Mouse (Mus musculus): ENCODE results near the gene Gstm1. TPM values are rescaled to one million over a fixed set of nuclear protein-coding genes. Genes with fewer than 3 reads are reported as not detected.

The Gstm1 gene
- 100 to 1,000 TPM in 1 of 2 experiments, 10 to 100 TPM in 1; 97.1 to 125 TPM for total RNA-seq (2023)

DNA sequence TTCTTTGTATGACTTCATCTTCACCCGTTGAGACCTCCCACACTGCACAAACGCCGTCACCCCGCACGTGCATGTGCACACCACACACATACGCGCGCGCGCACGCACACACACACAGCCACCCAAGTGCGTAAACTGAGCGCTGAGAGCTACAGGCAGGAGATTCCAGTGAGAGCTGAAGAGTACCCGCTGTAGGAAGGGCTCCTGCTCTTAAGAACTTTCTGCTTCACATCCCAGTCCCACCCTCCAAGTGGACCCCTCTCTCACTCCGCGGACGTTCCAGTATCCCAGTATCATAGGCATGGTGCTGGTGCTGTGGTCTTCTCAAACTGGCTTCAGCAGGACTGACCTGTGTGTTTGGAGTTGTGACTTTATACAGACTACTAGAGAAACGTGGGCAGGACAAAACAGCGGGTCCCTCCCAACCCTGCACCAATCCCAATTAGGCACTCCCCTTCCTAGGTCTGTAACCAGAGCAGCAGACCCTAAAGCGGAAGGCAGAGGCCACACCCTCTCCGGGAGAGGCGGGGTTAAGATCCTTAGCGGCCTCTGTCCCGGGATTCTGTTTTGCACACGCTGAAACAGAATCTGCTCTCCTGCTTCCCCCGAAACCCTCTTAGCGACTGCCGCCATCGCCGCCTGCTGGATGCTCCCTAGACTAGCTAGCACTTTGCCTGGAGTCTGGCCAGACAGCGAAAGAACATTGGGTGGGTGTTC, at the start of gene Gstm1:
Gene Gstm1, minus strand, starts transcription at position 501 of the 717 bp plus-strand sequence.

DNA sequence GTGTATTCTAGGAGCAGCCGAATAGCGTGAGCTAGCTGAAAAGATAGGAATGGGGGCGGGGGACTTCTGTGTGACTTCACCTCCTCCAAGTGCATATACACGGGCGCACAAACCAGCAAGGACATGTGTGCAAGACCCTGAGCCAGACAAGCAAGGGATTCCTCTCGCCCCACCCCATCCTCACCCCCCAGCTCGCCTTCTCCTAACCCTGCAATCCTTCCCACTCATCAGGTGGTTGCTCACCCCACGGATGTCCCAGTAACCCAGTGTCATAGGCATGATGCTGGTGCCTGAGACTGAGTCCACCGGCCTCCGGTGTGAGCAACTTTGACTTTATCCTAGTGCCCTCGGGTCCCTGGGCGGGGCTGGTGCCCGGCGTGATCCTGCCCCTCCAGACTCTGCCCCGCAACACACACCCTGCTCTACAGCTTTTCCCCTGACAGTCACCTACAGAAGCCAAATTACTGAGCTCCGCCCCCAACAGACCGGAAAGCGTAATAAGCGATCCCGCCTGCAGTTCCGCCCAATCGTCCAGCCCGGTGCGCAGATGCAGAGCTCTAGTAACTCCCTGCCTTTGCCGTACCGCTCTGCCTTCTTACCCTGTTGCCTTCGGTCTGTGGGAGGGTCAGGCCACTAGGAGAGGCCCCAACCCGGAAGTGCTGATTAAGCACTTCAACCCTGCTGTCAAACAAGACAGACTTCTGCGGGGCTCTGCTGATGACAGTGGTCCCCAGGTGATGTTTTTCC, 26.8 kb upstream of the Gstm1 start, which contains the start of gene Gstm4:
Gene Gstm4, minus strand, starts transcription at position 501 of the 747 bp plus-strand sequence.

DNA sequence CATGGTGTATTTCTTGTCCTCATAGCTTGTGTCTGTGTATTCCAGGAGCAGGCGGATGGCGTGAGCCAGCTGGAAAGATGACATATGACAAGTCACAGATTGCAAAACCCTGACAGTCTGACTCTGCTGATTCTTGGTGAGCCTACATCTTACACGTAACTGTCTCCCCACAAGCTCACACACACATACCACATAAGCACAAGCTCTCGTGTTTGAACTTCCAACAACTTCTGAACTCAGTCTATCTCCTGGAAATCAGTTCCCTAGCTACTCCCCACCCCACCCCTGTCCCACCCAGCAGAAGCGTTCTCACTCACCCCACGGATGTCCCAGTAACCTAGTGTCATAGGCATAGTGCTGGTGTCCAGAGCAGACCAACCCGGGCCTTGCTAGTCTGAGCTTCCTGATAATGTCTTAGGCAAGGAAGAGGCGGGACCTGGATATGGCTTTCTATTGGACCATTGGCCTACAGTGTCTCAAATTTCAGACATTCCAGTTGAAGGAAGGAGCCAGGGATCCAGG, 31.7 kb downstream of the Gstm1 start, which contains the start of gene Gstm2:
Gene Gstm2, minus strand, starts transcription at position 413 of the 522 bp plus-strand sequence.

DNA sequence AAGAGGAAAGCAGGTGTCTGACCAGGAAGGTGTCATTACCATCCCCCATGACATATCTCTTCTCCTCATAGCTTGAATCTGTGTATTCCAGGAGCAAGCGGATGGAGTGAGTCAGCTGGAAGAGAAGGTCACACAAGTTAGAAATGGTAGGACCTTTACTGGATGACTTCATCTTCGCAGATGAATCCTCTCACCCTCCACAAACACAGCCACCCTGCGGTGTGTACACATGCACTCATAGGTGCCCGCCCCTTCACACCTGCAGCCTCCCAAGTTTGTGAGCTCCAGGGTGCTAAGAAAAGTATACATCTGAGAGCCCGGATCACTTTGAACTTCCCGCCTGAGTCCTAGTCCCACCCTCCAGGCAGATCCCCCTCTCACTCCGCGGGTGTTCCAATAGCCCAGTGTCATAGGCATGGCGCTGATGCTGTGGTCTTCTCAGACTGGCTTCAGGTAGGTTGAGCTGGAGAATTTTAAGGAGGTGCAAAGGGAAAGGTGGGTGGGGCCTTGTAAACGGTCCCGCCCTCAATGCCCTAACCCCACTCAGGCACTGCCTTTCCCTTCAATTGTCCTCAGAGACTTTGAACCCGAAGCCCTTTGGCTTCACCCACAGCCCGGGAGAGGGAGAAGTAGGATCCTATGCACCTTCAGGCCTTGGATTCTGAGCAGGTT, 48.9 kb downstream of the Gstm1 start, which contains the start of gene Gstm3:
Gene Gstm3, minus strand, starts transcription at position 560 of the 672 bp plus-strand sequence.

Other genes with a start within 250 kb of the Gstm1 start
- gene Eps8l3, start 140.7 kb downstream of the Gstm1 start, total RNA-seq (2023) = not detected
- 1 to 10 TPM; 1.1 to 1.3 TPM for gene Gstm5, start 122.2 kb downstream of the Gstm1 start, total RNA-seq (2023)
- 1 to 10 TPM; 1.4 to 2.5 TPM for gene Gstm7, start 86.2 kb downstream of the Gstm1 start, total RNA-seq (2023)
- gene Gstm6, start 74.2 kb downstream of the Gstm1 start, total RNA-seq (2023) = not detected
- gene Gstm3, start 48.7 kb downstream of the Gstm1 start, total RNA-seq (2023) = not detected
- under 1 TPM in 1 of 2 experiments, not detected in 1; 0.79 TPM for gene Gstm2, start 31.5 kb downstream of the Gstm1 start, total RNA-seq (2023)
- gene Gstm4, start 26.9 kb upstream of the Gstm1 start, total RNA-seq (2023) = 1 to 10 TPM; 3.9 to 5.4 TPM
- gene Ampd2, start 68.7 kb upstream of the Gstm1 start, total RNA-seq (2023) = 10 to 100 TPM; 31.3 to 34.8 TPM
- gene Gnat2, start 74.8 kb upstream of the Gstm1 start, total RNA-seq (2023) = not detected
- 10 to 100 TPM; 62.0 to 70.1 TPM for gene Gnai3, start 128.2 kb upstream of the Gstm1 start, total RNA-seq (2023)
- not detected for gene Gpr61, start 136.9 kb upstream of the Gstm1 start, total RNA-seq (2023)
- gene Amigo1, start 168.4 kb upstream of the Gstm1 start, total RNA-seq (2023) = 1 to 10 TPM; 2.7 to 4.0 TPM
- 10 to 100 TPM; 19.2 to 22.1 TPM for gene Cyb561d1, start 183.2 kb upstream of the Gstm1 start, total RNA-seq (2023)
- gene Atxn7l2, start 193.0 kb upstream of the Gstm1 start, total RNA-seq (2023) = 10 to 100 TPM; 16.7 to 17.0 TPM
- not detected for gene Sypl2, start 208.7 kb upstream of the Gstm1 start, total RNA-seq (2023)
- gene Psma5, start 239.0 kb upstream of the Gstm1 start, total RNA-seq (2023) = 10 to 100 TPM; 42.6 to 47.6 TPM